Mouse (Mus musculus) thymus, adult 2 months (tissue): ENCODE measurements around the gene Nr1d1.

ENCODE experiments used
- CTCF ChIP-seq: fragments of 200-500 bp; IDR thresholded peaks from 2 replicates; pipeline ENCODE4 v1.5.1; 2012; ENCODE audit warnings: mild to moderate bottlenecking, control low read depth, low read length, moderate library complexity, borderline replicate concordance; ENCODE audit not compliant: control insufficient read depth, poor library complexity, insufficient read depth; ENCODE audit errors: extremely low read depth
- POLR2A ChIP-seq: fragments of 200-500 bp; IDR thresholded peaks from 2 replicates; pipeline ENCODE4 v1.6.1; 2012; ENCODE audit warnings: mild to moderate bottlenecking, low read length, control low read depth, moderate library complexity; ENCODE audit not compliant: control insufficient read depth, poor library complexity, insufficient read depth; ENCODE audit errors: extremely low read depth

GRCm38 (mm10) chr11:98752562-98753140 lies 22.5 kb downstream of the Nr1d1 start:
- no peak for TF ChIP-seq POLR2A
- TF ChIP-seq CTCF, result no peak
